Mouse (Mus musculus) brain, embryonic 14.5 days (tissue): ENCODE data around the gene Fam124b.

Source experiments
- CTCF ChIP-seq: fragments of 200-500 bp; IDR thresholded peaks from 2 replicates; pipeline ENCODE4 v1.5.1; 2012; ENCODE audit warnings: inconsistent platforms, mild to moderate bottlenecking, moderate library complexity, borderline replicate concordance; ENCODE audit not compliant: insufficient read depth, insufficient read length; ENCODE audit errors: extremely low read depth
- POLR2A ChIP-seq: fragments of 200-500 bp; IDR thresholded peaks from 2 replicates; pipeline ENCODE4 v1.6.1; 2012; ENCODE audit warnings: mild to moderate bottlenecking, inconsistent platforms, borderline replicate concordance; ENCODE audit not compliant: poor library complexity, insufficient read depth, insufficient read length, severe bottlenecking; ENCODE audit errors: extremely low read depth

- TF ChIP-seq CTCF: no peak
- TF ChIP-seq POLR2A: no peak
Measured at GRCm38 (mm10) chr1:80244123-80244522, 25.9 kb upstream of the Fam124b start.
